Mouse (Mus musculus) testis, adult 2 months (tissue): Measurements from ENCODE around the gene Maml2. TPM values are rescaled to one million over a fixed set of nuclear protein-coding genes. Genes with fewer than 3 reads are reported as not detected.

Experiments used
- H3K27ac ChIP-seq: fragments of 200-500 bp; 2 replicates; pipeline ENCODE4 v1.5.1; 2012; ENCODE audit warnings: low read depth, low read length; ENCODE audit not compliant: control insufficient read depth, insufficient read depth
- H3K27me3 ChIP-seq: fragments of 200-500 bp; 2 replicates; pipeline ENCODE4 v1.6.1; 2012; ENCODE audit warnings: mild to moderate bottlenecking, low read length, moderate library complexity; ENCODE audit not compliant: control insufficient read depth, insufficient read depth
- H3K36me3 ChIP-seq: fragments of 200-500 bp; 2 replicates; pipeline ENCODE4 v1.6.1; 2012; ENCODE audit warnings: mild to moderate bottlenecking, low read length; ENCODE audit not compliant: control insufficient read depth, insufficient read depth
- H3K4me1 ChIP-seq: fragments of 200-500 bp; 2 replicates; pipeline ENCODE4 v1.6.1; 2012; ENCODE audit warnings: low read length; ENCODE audit not compliant: control insufficient read depth, insufficient read depth
- H3K4me3 ChIP-seq: fragments of 200-500 bp; 2 replicates; pipeline ENCODE4 v1.5.1; 2012; ENCODE audit warnings: low read depth, mild to moderate bottlenecking, low read length, moderate library complexity, mixed read lengths; ENCODE audit not compliant: control insufficient read depth
- CTCF ChIP-seq: fragments of 200-500 bp; IDR thresholded peaks from 2 replicates; pipeline ENCODE4 v1.5.1; 2012; ENCODE audit warnings: low read depth, mild to moderate bottlenecking, inconsistent platforms, low read length, moderate library complexity; ENCODE audit not compliant: control insufficient read depth, insufficient read depth, insufficient replicate concordance
- POLR2A ChIP-seq: fragments of 200-500 bp; IDR thresholded peaks from 2 replicates; pipeline ENCODE4 v1.6.1; 2012; ENCODE audit warnings: low read depth, mild to moderate bottlenecking, inconsistent platforms, low read length, moderate library complexity; ENCODE audit not compliant: control insufficient read depth
- polyA plus RNA-seq: library from polyadenylated mRNA; depleted of rRNA; stranded (reverse); fragments of >200 nt; gene quantifications from 2 replicates; pipeline ENCODE4 v1.2.3, GENCODE M21; 2012

The Maml2 gene
- polyA plus RNA-seq, 1 experiment, result 0.56 TPM

DNA sequence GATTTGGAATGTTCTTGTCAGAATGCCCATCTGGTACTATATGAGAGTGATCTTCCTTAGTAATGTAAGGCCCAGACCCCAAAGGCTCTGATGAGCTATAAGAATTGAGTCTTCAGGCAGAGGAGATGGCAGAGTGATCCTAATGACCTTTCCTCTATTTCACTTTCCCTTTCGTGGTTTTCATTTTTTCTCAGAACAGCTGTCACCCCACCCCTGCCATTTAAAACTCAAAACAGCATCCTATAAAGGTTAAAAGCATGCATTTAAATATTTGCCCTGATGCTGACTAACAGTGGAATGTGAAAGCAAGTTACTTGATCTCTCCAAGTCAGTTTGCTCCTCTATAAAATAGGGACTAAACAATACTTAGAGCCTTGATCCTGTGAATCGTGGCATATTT lies 10.3 kb upstream of the Maml2 start:
- H3K36me3 ChIP-seq, result no peaks in the 10 kb centered on the region
- H3K4me1 ChIP-seq, result no peaks in the 10 kb centered on the region
- no peak overlapping the region for H3K4me3 ChIP-seq
- TF ChIP-seq POLR2A (no peak), CTCF (no peak)
- H3K27ac ChIP-seq, result no peak overlapping the region
- no peaks in the 10 kb centered on the region for H3K27me3 ChIP-seq

DNA sequence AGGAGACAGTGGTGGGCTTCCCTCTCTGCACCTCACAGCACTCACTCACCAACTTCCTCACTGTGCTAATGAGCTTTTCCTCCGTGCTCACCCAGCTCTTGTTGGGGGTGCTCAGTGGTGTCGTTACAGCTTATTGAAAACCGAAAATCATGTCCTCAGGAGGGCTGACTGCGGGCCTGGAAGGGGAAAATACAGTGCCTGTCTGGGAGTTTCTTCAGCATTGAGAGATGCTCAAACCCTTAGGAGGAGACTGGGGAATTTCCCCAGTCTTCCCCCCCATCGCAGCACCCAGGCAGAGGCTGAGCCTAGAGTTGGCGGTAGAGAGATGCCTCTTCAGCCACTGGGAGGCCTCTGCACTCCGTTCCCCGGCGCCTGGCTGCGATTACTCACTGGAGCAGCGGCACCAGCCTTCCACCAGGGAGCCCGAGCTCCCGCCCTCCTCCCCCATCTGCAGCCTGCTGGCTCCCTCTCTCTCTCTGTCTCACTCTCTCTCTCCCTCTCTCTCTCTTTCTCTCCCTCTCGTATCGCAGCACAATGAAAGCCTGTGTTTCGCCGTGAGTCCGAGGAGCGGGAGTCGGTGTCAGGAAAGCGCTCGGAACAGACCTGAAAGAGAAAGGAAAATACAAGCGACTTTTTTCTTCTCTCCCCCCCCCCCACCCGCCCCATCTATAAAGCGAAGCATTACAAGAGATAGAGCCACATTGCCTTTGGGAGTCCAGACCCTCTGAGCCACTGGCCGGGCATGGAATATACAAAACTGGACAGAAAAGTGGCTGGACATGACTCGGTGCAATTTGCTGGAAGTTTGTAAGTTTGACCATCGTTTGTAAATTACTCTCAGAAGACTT lies 1.3 kb upstream of the Maml2 start:
- Histone ChIP-seq H3K4me1 (peaks cover 7% of the 10 kb centered on the region), H3K36me3 (no peaks in the 10 kb centered on the region), H3K4me3 (peak overlapping the region; percentile 82), H3K27ac (no peak overlapping the region), H3K27me3 (no peaks in the 10 kb centered on the region)
- TF ChIP-seq CTCF (no peak), POLR2A (no peak)

DNA sequence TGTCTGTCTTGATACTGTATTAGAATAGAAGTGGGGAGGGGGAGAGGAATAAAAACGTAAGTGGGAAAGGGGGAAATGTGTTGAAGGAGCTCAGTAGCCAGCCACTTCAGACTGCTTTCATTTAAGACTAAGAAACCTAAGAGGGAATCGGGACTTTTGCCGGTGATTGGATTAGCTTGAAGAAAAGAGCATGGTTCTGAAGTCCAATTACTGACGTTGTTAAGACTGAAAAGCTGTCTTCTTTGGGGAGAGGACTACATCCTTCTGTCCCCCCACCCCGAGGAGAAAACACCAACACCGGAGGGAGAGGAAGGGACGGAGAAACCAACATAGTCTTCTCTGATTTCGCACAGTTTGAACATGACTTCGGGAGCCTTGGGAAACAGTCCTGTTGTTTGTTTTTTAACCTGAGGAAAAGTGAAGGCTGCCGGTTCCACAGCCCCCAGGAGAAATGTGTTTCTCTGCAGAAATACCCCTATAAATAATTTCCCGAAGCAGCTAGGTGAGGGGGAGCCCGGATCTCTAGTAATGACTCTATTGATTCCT lies 562 bp upstream of the Maml2 start:
- no peak for TF ChIP-seq POLR2A
- TF ChIP-seq CTCF, result no peak
- peaks cover 7% of the 10 kb centered on the region for H3K4me1 ChIP-seq
- H3K27ac ChIP-seq, result no peak overlapping the region
- H3K4me3 ChIP-seq, result peak overlapping the region; percentile 59
- no peaks in the 10 kb centered on the region for H3K36me3 ChIP-seq
- H3K27me3 ChIP-seq, result no peaks in the 10 kb centered on the region

DNA sequence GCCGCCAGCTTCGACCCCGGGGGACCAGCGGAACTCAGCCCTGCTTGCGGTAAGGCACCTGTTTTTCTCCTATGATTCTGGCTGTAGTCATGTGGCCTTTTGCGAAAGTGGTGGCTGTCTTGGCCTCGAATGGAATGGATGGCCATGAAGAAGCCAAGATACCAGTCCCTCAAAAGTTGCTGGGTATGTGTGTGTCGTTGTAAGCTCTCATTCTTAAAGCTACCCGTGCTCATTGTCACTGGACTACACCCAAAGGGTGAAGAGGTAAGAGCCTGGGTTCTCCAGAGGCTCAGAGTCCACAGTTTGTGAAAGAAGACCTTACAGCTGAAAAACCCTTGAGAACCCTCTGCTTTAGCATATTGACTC lies 739 bp downstream of the Maml2 start:
- peaks cover 7% of the 10 kb centered on the region for H3K4me1 ChIP-seq

DNA sequence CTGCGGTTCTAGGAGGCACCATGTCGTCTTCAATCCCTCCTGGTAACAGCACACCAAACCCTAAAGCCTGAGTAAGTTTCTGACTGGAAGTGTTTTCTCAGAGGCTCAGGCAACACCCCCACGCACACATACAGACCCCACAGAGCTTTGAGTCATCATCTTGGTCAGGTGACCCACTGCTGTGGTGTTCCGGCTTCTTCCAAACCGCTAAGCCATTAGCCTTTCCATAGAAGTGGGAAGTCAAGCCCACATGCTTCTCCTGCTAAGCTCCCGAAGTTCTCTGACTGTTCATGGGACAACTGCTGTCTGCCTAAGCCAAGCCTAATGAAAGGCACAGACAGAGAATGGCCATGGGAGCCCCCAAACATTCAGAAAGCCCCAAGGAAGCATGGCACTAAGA lies 1.4 kb downstream of the Maml2 start:
- Histone ChIP-seq H3K4me3 (no peak overlapping the region), H3K36me3 (no peaks in the 10 kb centered on the region), H3K27ac (no peak overlapping the region), H3K4me1 (peaks cover 7% of the 10 kb centered on the region), H3K27me3 (no peaks in the 10 kb centered on the region)
- TF ChIP-seq CTCF (no peak), POLR2A (no peak)

More for the DNA sequence above, 739 bp downstream of the Maml2 start:
- H3K27me3 ChIP-seq, result no peaks in the 10 kb centered on the region
- no peak overlapping the region; the same call in 1 of the 2 replicates for H3K4me3 ChIP-seq
- no peak for TF ChIP-seq CTCF
- no peak for TF ChIP-seq POLR2A
- no peak overlapping the region for H3K27ac ChIP-seq
- no peaks in the 10 kb centered on the region for H3K36me3 ChIP-seq

DNA sequence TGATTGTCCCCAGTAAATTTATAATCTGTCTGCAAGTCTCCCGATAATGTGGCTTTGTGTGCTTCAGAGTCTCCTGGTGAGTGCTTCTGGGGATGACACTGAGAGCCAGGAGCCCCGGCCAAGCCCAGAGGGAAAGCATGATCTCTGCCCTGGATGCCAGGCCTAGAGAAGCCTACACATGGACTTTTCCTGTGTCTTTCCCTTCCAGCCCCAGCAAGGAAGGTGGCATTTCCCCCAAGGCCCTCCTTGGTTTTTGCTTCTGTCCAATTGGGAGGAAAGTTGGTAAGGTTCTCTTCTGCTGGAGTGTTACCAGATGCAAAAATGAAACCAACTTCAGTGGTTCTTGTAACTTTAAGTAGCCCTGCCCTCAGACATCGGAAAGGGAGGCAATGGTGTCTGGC lies 2.3 kb downstream of the Maml2 start:
- no peaks in the 10 kb centered on the region for H3K36me3 ChIP-seq
- H3K4me1 ChIP-seq, result peaks cover 7% of the 10 kb centered on the region
- no peak overlapping the region for H3K4me3 ChIP-seq
- no peak overlapping the region for H3K27ac ChIP-seq
- no peaks in the 10 kb centered on the region for H3K27me3 ChIP-seq
- no peak for TF ChIP-seq CTCF
- no peak for TF ChIP-seq POLR2A

DNA sequence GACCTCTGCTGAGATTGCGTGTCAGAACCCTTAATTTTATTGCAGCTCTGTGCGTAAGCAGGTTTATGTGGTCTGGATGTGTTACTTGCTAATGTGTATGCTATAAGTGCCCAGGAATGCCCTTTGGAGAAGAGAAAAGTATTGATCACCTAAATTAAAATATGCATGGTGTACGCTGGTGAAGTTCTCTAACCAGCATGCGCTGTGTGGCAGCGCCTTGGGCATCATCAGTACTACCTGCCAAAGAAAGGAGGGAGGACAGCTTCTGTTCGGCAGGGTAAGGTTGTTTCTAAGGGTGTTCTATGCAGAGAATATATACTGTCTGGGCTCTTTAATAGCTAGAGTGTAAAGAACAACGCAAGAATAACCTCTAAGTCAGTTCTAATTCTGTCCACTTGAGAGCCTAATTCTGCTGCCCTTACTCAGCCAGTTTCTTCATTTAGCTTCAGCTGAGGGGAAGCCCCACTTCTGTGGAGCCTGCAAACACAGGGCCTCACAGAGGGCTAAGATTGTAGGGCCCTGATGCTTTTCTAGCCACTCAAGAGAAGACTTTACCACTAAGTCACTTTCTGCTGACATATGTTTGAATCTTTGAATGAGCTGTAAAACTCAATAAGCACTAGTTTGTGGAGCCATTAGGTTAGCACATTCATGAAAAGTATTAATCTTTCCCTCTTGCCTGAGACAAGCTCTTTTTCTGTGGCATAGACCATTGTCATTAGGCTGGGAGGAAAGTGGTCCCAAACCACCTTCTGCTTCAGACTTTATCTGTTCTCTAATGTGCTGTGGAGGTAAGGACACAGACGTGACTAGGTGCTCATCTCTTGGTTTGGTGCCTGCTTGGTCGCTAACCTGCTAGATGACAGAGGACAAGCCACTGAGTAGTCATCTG lies 3.4 kb downstream of the Maml2 start:
- H3K36me3 ChIP-seq, result no peaks in the 10 kb centered on the region
- H3K4me3 ChIP-seq, result no peak overlapping the region
- TF ChIP-seq CTCF, result no peak
- TF ChIP-seq POLR2A, result no peak
- H3K27ac ChIP-seq, result no peak overlapping the region
- H3K27me3 ChIP-seq, result no peaks in the 10 kb centered on the region
- H3K4me1 ChIP-seq, result peaks cover 6% of the 10 kb centered on the region
